Mouse (Mus musculus) lung, postnatal 0 days (tissue): ENCODE data around the gene Eva1a.

Source experiments
- CTCF ChIP-seq: IDR thresholded peaks from 2 replicates; pipeline ENCODE4 v1.5.1; 2016; ENCODE audit warnings: antibody characterized with exemption, mild to moderate bottlenecking
- EP300 ChIP-seq: IDR thresholded peaks from 2 replicates; pipeline ENCODE4 v1.6.1; 2016; ENCODE audit warnings: antibody characterized with exemption, mild to moderate bottlenecking, control low read depth

- no peak for TF ChIP-seq CTCF
- TF ChIP-seq EP300: no peak
Measured at GRCm38 (mm10) chr6:82133592-82133978, 92.7 kb downstream of the Eva1a start.
